ENCODE assay signal across 19 mouse cellular contexts in the genomic region with DNA sequence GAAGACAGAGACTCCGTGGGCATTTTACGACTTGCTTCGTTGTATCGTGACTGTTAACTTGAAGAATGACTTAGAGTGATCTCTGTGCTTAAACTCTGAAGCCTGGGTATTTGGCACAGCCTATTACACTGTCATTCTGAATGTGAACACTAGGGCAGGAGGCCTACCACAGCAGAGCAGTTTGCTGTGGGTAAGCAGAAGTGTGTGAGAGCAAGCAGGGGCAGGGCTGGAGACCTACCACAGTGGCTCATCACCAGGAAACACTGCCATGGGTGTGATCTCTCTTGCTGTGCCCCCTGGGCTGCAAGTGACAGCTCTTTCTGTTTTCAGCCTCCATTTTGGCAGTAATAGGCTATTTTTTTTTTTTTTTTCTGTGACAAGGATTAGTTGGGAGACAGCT. TPM values are rescaled to one million over a fixed set of nuclear protein-coding genes. Genes with fewer than 3 reads are reported as not detected.
DNase-seq lines count a peak whose midpoint lies in the region; ATAC-seq and TF ChIP-seq lines count a peak whose summit lies in the region.
"Had no signal": no experiment of that assay in that cellular context is flagged by ENCODE, and none has a peak within 500 bp of the region (broad histone marks: within the 10 kb centered on the region; RNA-seq: fewer than 3 reads in every experiment).

No protein-coding gene starts in this region.

- TF ChIP-seq POLR2A in kidney, adult 2 months (IDR thresholded peaks at IDR 0.05; ENCODE audit: low read depth, low read length), result no peak

- no peaks in the 10 kb centered on the region for H3K9me3 ChIP-seq in forebrain, embryonic 14.5 days (replicated peaks; ENCODE audit: control insufficient read depth, low read length)
- no peaks in the 10 kb centered on the region for H3K9me3 ChIP-seq in forebrain, embryonic 10.5 days
- no peaks in the 10 kb centered on the region for H3K9me3 ChIP-seq in kidney, embryonic 16.5 days (ENCODE audit: low read length)
- H3K9me3 ChIP-seq in forebrain, postnatal 0 days (ENCODE audit: low read length), result no peaks in the 10 kb centered on the region
- no peaks in the 10 kb centered on the region for H3K9me3 ChIP-seq in midbrain, embryonic 10.5 days (replicated peaks)
- H3K9me3 ChIP-seq: embryonic facial prominence, embryonic 15.5 days; neural tube, embryonic 12.5 days had no signal

- H3K27ac ChIP-seq in forebrain, embryonic 14.5 days (ENCODE audit: low read depth, low read length), result no peak overlapping the region
- H3K27ac ChIP-seq in forebrain, embryonic 10.5 days, result no peak overlapping the region
- H3K27ac ChIP-seq in kidney, embryonic 16.5 days (ENCODE audit: low read length), result no peak overlapping the region
- H3K27ac ChIP-seq in kidney, adult 2 months (ENCODE audit: insufficient read depth, low read depth, low read length), result no peak overlapping the region
- no peak overlapping the region for H3K27ac ChIP-seq in forebrain, postnatal 0 days (ENCODE audit: low read depth, low read length)
- no peak overlapping the region for H3K27ac ChIP-seq in midbrain, embryonic 10.5 days (replicated peaks)
- H3K27ac ChIP-seq: embryonic facial prominence, embryonic 15.5 days; neural tube, embryonic 12.5 days had no signal

- peak; percentile 58; the same call in 1 of the 2 replicates for ATAC-seq in forebrain, embryonic 14.5 days
- ATAC-seq in kidney, embryonic 16.5 days (ENCODE audit: low FRiP score, low TSS enrichment), result peak; percentile 82
- peak; percentile 80; the same call in 1 of the 2 replicates for ATAC-seq in forebrain, postnatal 0 days
- ATAC-seq: activated CD4-positive, CD25-positive, alpha-beta regulatory T cell, adult 4 months had no signal

- H3K4me3 ChIP-seq in forebrain, embryonic 14.5 days (ENCODE audit: low read depth, low read length), result no peak overlapping the region
- H3K4me3 ChIP-seq in forebrain, embryonic 10.5 days, result no peak overlapping the region
- no peak overlapping the region for H3K4me3 ChIP-seq in kidney, embryonic 16.5 days (ENCODE audit: low read length)
- no peak overlapping the region for H3K4me3 ChIP-seq in kidney, adult 2 months (ENCODE audit: insufficient read depth, low read depth, low read length)
- no peak overlapping the region for H3K4me3 ChIP-seq in forebrain, postnatal 0 days (ENCODE audit: low read depth, low read length)
- no peak overlapping the region for H3K4me3 ChIP-seq in midbrain, embryonic 10.5 days
- H3K4me3 ChIP-seq: embryonic facial prominence, embryonic 15.5 days; neural tube, embryonic 12.5 days had no signal

- no peak overlapping the region for H3K4me2 ChIP-seq in forebrain, embryonic 14.5 days (ENCODE audit: low read length)
- no peak overlapping the region for H3K4me2 ChIP-seq in kidney, embryonic 16.5 days (replicated peaks; ENCODE audit: low read depth, low read length)
- H3K4me2 ChIP-seq in forebrain, postnatal 0 days (ENCODE audit: low read depth), result no peak overlapping the region
- H3K4me2 ChIP-seq: embryonic facial prominence, embryonic 15.5 days; neural tube, embryonic 12.5 days had no signal

- 81% methylated on average over 4 of the region's 4 CpGs for WGBS in forebrain, embryonic 14.5 days
- WGBS in forebrain, embryonic 10.5 days, result 88% methylated on average over 4 of the region's 4 CpGs
- 4% methylated on average over 4 of the region's 4 CpGs for WGBS in kidney, embryonic 16.5 days
- WGBS in kidney, adult 2 months, result 20% methylated on average over 4 of the region's 4 CpGs
- 80% methylated on average over 4 of the region's 4 CpGs for WGBS in forebrain, postnatal 0 days
- WGBS in midbrain, embryonic 10.5 days, result 85% methylated on average over 4 of the region's 4 CpGs

- no peaks in the 10 kb centered on the region for H3K36me3 ChIP-seq in forebrain, embryonic 14.5 days (ENCODE audit: control insufficient read depth, insufficient read depth, low read length)
- H3K36me3 ChIP-seq in forebrain, embryonic 10.5 days (replicated peaks), result no peaks in the 10 kb centered on the region
- H3K36me3 ChIP-seq in kidney, embryonic 16.5 days (ENCODE audit: insufficient read depth, low read length), result no peaks in the 10 kb centered on the region
- no peaks in the 10 kb centered on the region for H3K36me3 ChIP-seq in kidney, adult 2 months (ENCODE audit: control insufficient read depth, insufficient read depth, low read length)
- no peaks in the 10 kb centered on the region for H3K36me3 ChIP-seq in forebrain, postnatal 0 days (ENCODE audit: insufficient read depth)
- H3K36me3 ChIP-seq in midbrain, embryonic 10.5 days, result no peaks in the 10 kb centered on the region
- H3K36me3 ChIP-seq: embryonic facial prominence, embryonic 15.5 days; neural tube, embryonic 12.5 days had no signal

- TF ChIP-seq CTCF in kidney, adult 2 months (conservative IDR thresholded peaks at IDR 0.05; ENCODE audit: insufficient read depth, insufficient read length, low read depth, low read length), result no peak
- TF ChIP-seq CTCF in forebrain, postnatal 0 days (IDR thresholded peaks at IDR 0.05; ENCODE audit: low read depth), result peak; percentile 43

- no peaks in the 10 kb centered on the region for H3K27me3 ChIP-seq in forebrain, embryonic 14.5 days (replicated peaks; ENCODE audit: control insufficient read depth, insufficient read depth, low read length)
- no peaks in the 10 kb centered on the region for H3K27me3 ChIP-seq in forebrain, embryonic 10.5 days (ENCODE audit: poor library complexity, severe bottlenecking)
- no peaks in the 10 kb centered on the region for H3K27me3 ChIP-seq in kidney, embryonic 16.5 days (ENCODE audit: insufficient read depth, low read length)
- no peaks in the 10 kb centered on the region for H3K27me3 ChIP-seq in kidney, adult 2 months (replicated peaks; ENCODE audit: control insufficient read depth, insufficient read depth, low read length)
- H3K27me3 ChIP-seq in forebrain, postnatal 0 days (ENCODE audit: insufficient read depth, low read length), result no peaks in the 10 kb centered on the region
- no peaks in the 10 kb centered on the region for H3K27me3 ChIP-seq in midbrain, embryonic 10.5 days (ENCODE audit: low read depth, poor library complexity, severe bottlenecking)
- H3K27me3 ChIP-seq: embryonic facial prominence, embryonic 15.5 days; neural tube, embryonic 12.5 days had no signal

- peak; percentile 33 for DNase-seq in forebrain, embryonic 14.5 days (ENCODE audit: low spot score)
- DNase-seq in forebrain, embryonic 10.5 days (ENCODE audit: extremely low spot score, low spot score), result no peak
- no peak for DNase-seq in kidney, adult 2 months
- DNase-seq in ES-CJ7 (ENCODE audit: low read depth, low spot score), result peak; percentile 14
- no peak for DNase-seq in forebrain, postnatal 0 days
- no peak for DNase-seq in thymus, postnatal 10 days (ENCODE audit: low spot score in 2 of 2)
- DNase-seq in midbrain, embryonic 10.5 days (ENCODE audit: low spot score), result no peak
- DNase-seq: B cell, adult 2 months; heart, postnatal 36 days; kidney, adult 8-10 months; layer of hippocampus, postnatal 36 days; lung, postnatal 14 days; midbrain, embryonic 14.5 days had no signal

- H3K9ac ChIP-seq in forebrain, embryonic 14.5 days (ENCODE audit: low read length), result no peak overlapping the region
- H3K9ac ChIP-seq in kidney, embryonic 16.5 days (replicated peaks; ENCODE audit: low read length), result no peak overlapping the region
- no peak overlapping the region for H3K9ac ChIP-seq in forebrain, postnatal 0 days
- H3K9ac ChIP-seq: embryonic facial prominence, embryonic 15.5 days; neural tube, embryonic 12.5 days had no signal

- no peaks in the 10 kb centered on the region for H3K4me1 ChIP-seq in forebrain, embryonic 14.5 days (ENCODE audit: control insufficient read depth, insufficient read depth, low read length)
- no peaks in the 10 kb centered on the region for H3K4me1 ChIP-seq in forebrain, embryonic 10.5 days
- peaks cover 6% of the 10 kb centered on the region; the same call in 1 of the 2 replicates for H3K4me1 ChIP-seq in kidney, embryonic 16.5 days (ENCODE audit: insufficient read depth, low read length)
- no peaks in the 10 kb centered on the region for H3K4me1 ChIP-seq in kidney, adult 2 months (ENCODE audit: control insufficient read depth, insufficient read depth, low read length)
- H3K4me1 ChIP-seq in forebrain, postnatal 0 days (ENCODE audit: insufficient read depth), result no peaks in the 10 kb centered on the region
- H3K4me1 ChIP-seq in midbrain, embryonic 10.5 days, result 0 out of 2 replicates have a peak, but pooled peaks cover 2% of the 10 kb centered on the region
- H3K4me1 ChIP-seq: embryonic facial prominence, embryonic 15.5 days; neural tube, embryonic 12.5 days had no signal

RNA-seq across cellular contexts. Expression of gene Cfap299, which starts 39.7 kb away (rescaled TPM):
- 1.5 and 1.7 TPM in 2 replicates for polyA plus RNA-seq in forebrain, embryonic 14.5 days (2014; fragmentation: Nextera tagmentation; extraction: Ambion mirVana)
- 0.17 and 0.31 TPM in 2 replicates for polyA plus RNA-seq in forebrain, embryonic 10.5 days (2016; fragmentation: Nextera tagmentation; extraction: Ambion mirVana)
- polyA plus RNA-seq in kidney, embryonic 16.5 days (2015; fragmentation: Nextera tagmentation; extraction: Ambion mirVana), result 0.48 and 0.56 TPM in 2 replicates
- not detected in 2 replicates for polyA plus RNA-seq in kidney, adult 2 months (2012; rRNA removed)
- 0.69 and 0.81 TPM in 2 replicates for total RNA-seq in forebrain, postnatal 0 days (2014; rRNA removed)
- polyA plus RNA-seq in forebrain, postnatal 0 days (2015; fragmentation: Nextera tagmentation; extraction: Ambion mirVana), result 3.4 and 5.3 TPM in 2 replicates
- 0.37 and 0.71 TPM in 2 replicates for polyA plus RNA-seq in midbrain, embryonic 10.5 days (2016; fragmentation: Nextera tagmentation; extraction: Ambion mirVana)
- total RNA-seq: heart, postnatal 36 days; MEL had no signal
- polyA plus RNA-seq: activated CD4-positive, CD25-positive, alpha-beta regulatory T cell, adult 4 months; spleen, adult 2 months had no signal

Comparison
In these comparisons a context has a peak if more than half of its experiments do, and no peak if none do; other contexts are left out.
1. DNase-seq: peak in forebrain, embryonic 14.5 days (single experiment) and ES-CJ7 (single experiment); none in forebrain, embryonic 10.5 days (single experiment), kidney, adult 2 months (single experiment), forebrain, postnatal 0 days (single experiment), thymus, postnatal 10 days (0 of 2) and midbrain, embryonic 10.5 days (single experiment).
2. Peak in every context shown above with its lines, with median percentiles within 50 percentile points of each other: ATAC-seq.